Mouse (Mus musculus) forebrain, embryonic 14.5 days (tissue): ENCODE data around the gene Alkbh3. TPM values are rescaled to one million over a fixed set of nuclear protein-coding genes. Genes with fewer than 3 reads are reported as not detected.

ENCODE experiments used
- ATAC-seq: fragments of 200-750 bp; cut with Nextera tagmentation; 2 replicates; pipeline ENCODE4 v1.8.0; 2017; ENCODE audit warnings: mild to moderate bottlenecking, moderate library complexity
- DNase-seq: peaks from one replicate; pipeline ENCODE4 v3.0.0-alpha.2; 2015; ENCODE audit warnings: low spot score
- H3K27ac ChIP-seq: fragments of 300-500 bp; sonication (generic); 2 replicates; pipeline ENCODE4 v1.5.1; 2014; ENCODE audit warnings: low read depth, mild to moderate bottlenecking, control low read depth, low read length, moderate library complexity
- H3K27me3 ChIP-seq: fragments of 300-500 bp; sonication (generic); replicated peaks from 2 replicates; pipeline ENCODE4 v1.6.1; 2014; ENCODE audit warnings: low read length, control low read depth, mixed read lengths; ENCODE audit not compliant: control insufficient read depth, insufficient read depth
- H3K36me3 ChIP-seq: fragments of 300-500 bp; sonication (generic); 2 replicates; pipeline ENCODE4 v1.6.1; 2014; ENCODE audit warnings: low read length, control low read depth; ENCODE audit not compliant: control insufficient read depth, insufficient read depth
- H3K4me1 ChIP-seq: fragments of 300-500 bp; sonication (generic); 2 replicates; pipeline ENCODE4 v1.6.1; 2014; ENCODE audit warnings: antibody characterized with exemption, low read length, control low read depth; ENCODE audit not compliant: control insufficient read depth, insufficient read depth
- H3K4me2 ChIP-seq: fragments of 300-500 bp; sonication (generic); 2 replicates; pipeline ENCODE4 v1.6.1; 2014; ENCODE audit warnings: mild to moderate bottlenecking, control low read depth, low read length
- H3K4me3 ChIP-seq: fragments of 300-500 bp; sonication (generic); 2 replicates; pipeline ENCODE4 v1.5.1; 2014; ENCODE audit warnings: low read depth, low read length, control low read depth
- H3K9ac ChIP-seq: fragments of 300-500 bp; sonication (generic); 2 replicates; pipeline ENCODE4 v1.6.1; 2014; ENCODE audit warnings: mild to moderate bottlenecking, low read length, control low read depth, moderate library complexity
- H3K9me3 ChIP-seq: fragments of 300-500 bp; sonication (generic); replicated peaks from 2 replicates; pipeline ENCODE4 v1.6.1; 2016; ENCODE audit warnings: low read length, control low read depth, mixed read lengths; ENCODE audit not compliant: control insufficient read depth
- WGBS: fragments of 180-500 bp; shearing (Covaris S2); extraction: QIAGEN DNeasy Blood & Tissue Kit; methylation state at CpG from one replicate; pipeline ENCODE4 v1.1.7; 2014; 5-methylcytosine and 5-hydroxymethylcytosine counted together
- polyA plus RNA-seq: library from polyadenylated mRNA; unstranded; fragments of >200 nt; fragmentation: Nextera tagmentation; extraction: Ambion mirVana; gene quantifications from 2 replicates; pipeline ENCODE4 v1.2.1, GENCODE M21; 2014

The Alkbh3 gene
- polyA plus RNA-seq, 1 experiment from 2014 or later, result 52.2 TPM

- Histone ChIP-seq H3K4me2 (no peak overlapping the region), H3K4me1 (peaks cover 24% of the 10 kb centered on the region)
- no peak for ATAC-seq
These were observed 34.9 kb upstream of the Alkbh3 start for GRCm38 (mm10) chr2:94045411-94046090.

GRCm38 (mm10) chr2:94044174-94044573, 33.6 kb upstream of the Alkbh3 start:
- Histone ChIP-seq H3K4me3 (no peak overlapping the region), H3K36me3 (no peaks in the 10 kb centered on the region), H3K9me3 (no peaks in the 10 kb centered on the region), H3K9ac (no peak overlapping the region), H3K4me1 (peaks cover 23% of the 10 kb centered on the region), H3K27me3 (no peaks in the 10 kb centered on the region), H3K27ac (peak overlapping the region; percentile 35), H3K4me2 (no peak overlapping the region)
- DNase-seq, result no peak
- WGBS, result 74% methylated on average over 2 of the region's 2 CpGs
- no peak for ATAC-seq

More at GRCm38 (mm10) chr2:94045411-94046090, 34.9 kb upstream of the Alkbh3 start:
- H3K36me3 ChIP-seq, result no peaks in the 10 kb centered on the region
- H3K9ac ChIP-seq, result 0 out of 2 replicates have a peak overlapping the region, but pooled peaks have one; percentile 7
- no peaks in the 10 kb centered on the region for H3K27me3 ChIP-seq
- peak; percentile 56 for DNase-seq
- no peaks in the 10 kb centered on the region for H3K9me3 ChIP-seq
- WGBS, result 62% methylated on average over 6 of the region's 6 CpGs
- H3K27ac ChIP-seq, result peak overlapping the region; percentile 29
- H3K4me3 ChIP-seq, result no peak overlapping the region

- Histone ChIP-seq H3K4me2 (no peak overlapping the region; the same call in 1 of the 2 replicates), H3K27ac (no peak overlapping the region), H3K4me1 (peaks cover 19% of the 10 kb centered on the region), H3K36me3 (no peaks in the 10 kb centered on the region), H3K4me3 (no peak overlapping the region), H3K9ac (no peak overlapping the region), H3K9me3 (no peaks in the 10 kb centered on the region), H3K27me3 (no peaks in the 10 kb centered on the region)
- ATAC-seq (peak; percentile 87), DNase-seq (peak; percentile 85)
- 15% methylated on average over 5 of the region's 5 CpGs for WGBS
These were observed 33.1 kb upstream of the Alkbh3 start for GRCm38 (mm10) chr2:94043662-94044061.

GRCm38 (mm10) chr2:94042461-94042860, 31.9 kb upstream of the Alkbh3 start:
- Histone ChIP-seq H3K27me3 (no peaks in the 10 kb centered on the region), H3K4me3 (no peak overlapping the region), H3K9me3 (no peaks in the 10 kb centered on the region), H3K27ac (no peak overlapping the region; the same call in 1 of the 2 replicates), H3K36me3 (no peaks in the 10 kb centered on the region), H3K4me1 (peaks cover 15% of the 10 kb centered on the region), H3K4me2 (no peak overlapping the region), H3K9ac (no peak overlapping the region)
- 93% methylated on average over 3 of the region's 3 CpGs for WGBS
- no peak for ATAC-seq
- DNase-seq, result no peak

GRCm38 (mm10) chr2:94040391-94041125, 30.0 kb upstream of the Alkbh3 start:
- Histone ChIP-seq H3K4me2 (no peak overlapping the region), H3K9me3 (no peaks in the 10 kb centered on the region), H3K27ac (no peak overlapping the region), H3K27me3 (no peaks in the 10 kb centered on the region), H3K9ac (no peak overlapping the region), H3K4me1 (peaks cover 12% of the 10 kb centered on the region), H3K4me3 (no peak overlapping the region), H3K36me3 (no peaks in the 10 kb centered on the region)
- no peak for ATAC-seq
- DNase-seq, result no peak
- 90% methylated on average over 5 of the region's 5 CpGs for WGBS

- WGBS, result 63% methylated on average over 9 of the region's 9 CpGs
- Histone ChIP-seq H3K9ac (no peak overlapping the region), H3K27ac (no peak overlapping the region)
These were observed 25.1 kb upstream of the Alkbh3 start for GRCm38 (mm10) chr2:94035428-94036331.

GRCm38 (mm10) chr2:94030602-94031001, 20.0 kb upstream of the Alkbh3 start:
- no peak for DNase-seq
- H3K9ac ChIP-seq, result no peak overlapping the region
- no peak overlapping the region for H3K27ac ChIP-seq
- no peak overlapping the region for H3K4me2 ChIP-seq
- ATAC-seq, result no peak
- no peaks in the 10 kb centered on the region for H3K9me3 ChIP-seq
- no peaks in the 10 kb centered on the region for H3K4me1 ChIP-seq
- H3K4me3 ChIP-seq, result no peak overlapping the region
- no peaks in the 10 kb centered on the region for H3K27me3 ChIP-seq
- H3K36me3 ChIP-seq, result peaks cover 25% of the 10 kb centered on the region

More at GRCm38 (mm10) chr2:94035428-94036331, 25.1 kb upstream of the Alkbh3 start:
- no peaks in the 10 kb centered on the region for H3K9me3 ChIP-seq
- H3K4me3 ChIP-seq, result no peak overlapping the region
- DNase-seq (peak; percentile 91), ATAC-seq (peak; percentile 92)
- H3K27me3 ChIP-seq, result no peaks in the 10 kb centered on the region
- H3K4me1 ChIP-seq, result no peaks in the 10 kb centered on the region
- peaks cover 23% of the 10 kb centered on the region for H3K36me3 ChIP-seq
- no peak overlapping the region for H3K4me2 ChIP-seq

- WGBS, result 62% methylated on average over 6 of the region's 6 CpGs
- Histone ChIP-seq H3K27ac (no peak overlapping the region), H3K4me3 (no peak overlapping the region), H3K36me3 (no peaks in the 10 kb centered on the region), H3K27me3 (no peaks in the 10 kb centered on the region), H3K4me1 (no peaks in the 10 kb centered on the region), H3K4me2 (no peak overlapping the region), H3K9ac (no peak overlapping the region), H3K9me3 (no peaks in the 10 kb centered on the region)
- no peak for DNase-seq
- no peak for ATAC-seq
These were observed 14.0 kb upstream of the Alkbh3 start for GRCm38 (mm10) chr2:94024637-94025036.
